Mouse (Mus musculus) embryonic fibroblast, embryonic 13.5 days (primary cell): ENCODE measurements around the gene Btbd8. TPM values are rescaled to one million over a fixed set of nuclear protein-coding genes. Genes with fewer than 3 reads are reported as not detected.

ENCODE experiments used
- H3K27ac ChIP-seq: 2 replicates; pipeline ENCODE4 v1.5.1; 2012; ENCODE audit warnings: low read length, control low read depth, inconsistent platforms; ENCODE audit not compliant: insufficient read depth
- H3K4me1 ChIP-seq: 2 replicates; pipeline ENCODE4 v1.6.1; 2011; ENCODE audit warnings: low read length; ENCODE audit not compliant: control insufficient read depth, insufficient read depth
- H3K4me3 ChIP-seq: 2 replicates; pipeline ENCODE4 v1.5.1; 2011; ENCODE audit warnings: mild to moderate bottlenecking, control low read depth, low read length; ENCODE audit not compliant: insufficient read depth
- CTCF ChIP-seq: IDR thresholded peaks from 2 replicates; pipeline ENCODE4 v1.5.1; 2011; ENCODE audit warnings: mild to moderate bottlenecking, control low read depth, low read length, moderate library complexity, borderline replicate concordance; ENCODE audit not compliant: insufficient read depth
- POLR2A ChIP-seq: IDR thresholded peaks from 2 replicates; pipeline ENCODE4 v1.6.1; 2011; ENCODE audit warnings: low read depth, mild to moderate bottlenecking, control low read depth, low read length, moderate library complexity
- polyA plus RNA-seq: library from polyadenylated mRNA; stranded (reverse); fragments of >200 nt; gene quantifications from 2 replicates; pipeline ENCODE4 v1.2.4, GENCODE M21; 2011; ENCODE audit warnings: low read depth; ENCODE audit not compliant: missing spikeins, insufficient read length

The Btbd8 gene
- polyA plus RNA-seq, 1 experiment = 4.8 TPM

GRCm38 (mm10) chr5:107412285-107412684 lies 25.5 kb upstream of the Btbd8 start:
- no peak for TF ChIP-seq CTCF
- no peak for TF ChIP-seq POLR2A
- Histone ChIP-seq H3K27ac (no peak overlapping the region), H3K4me3 (no peak overlapping the region), H3K4me1 (no peaks in the 10 kb centered on the region)

GRCm38 (mm10) chr5:107415098-107415497 lies 22.7 kb upstream of the Btbd8 start:
- Histone ChIP-seq H3K4me1 (no peaks in the 10 kb centered on the region), H3K27ac (no peak overlapping the region), H3K4me3 (no peak overlapping the region)
- no peak for TF ChIP-seq POLR2A
- TF ChIP-seq CTCF = no peak

GRCm38 (mm10) chr5:107421676-107422075 lies 16.1 kb upstream of the Btbd8 start:
- Histone ChIP-seq H3K4me3 (no peak overlapping the region), H3K4me1 (no peaks in the 10 kb centered on the region)

GRCm38 (mm10) chr5:107431249-107431648 lies 6.5 kb upstream of the Btbd8 start, which contains the start of gene Lpcat2b:
TSS of gene Lpcat2b (plus strand) at chr5:107431549.
- Histone ChIP-seq H3K4me3 (no peak within 1 kb of the TSS), H3K27ac (no peak within 1 kb of the TSS), H3K4me1 (no peaks in the 10 kb centered on the region)
- TF ChIP-seq CTCF (no peak), POLR2A (no peak)

More at GRCm38 (mm10) chr5:107421676-107422075, 16.1 kb upstream of the Btbd8 start:
- TF ChIP-seq POLR2A (no peak), CTCF (no peak)
- H3K27ac ChIP-seq = no peak overlapping the region

- H3K4me1 ChIP-seq = no peaks in the 10 kb centered on the region
- no peak for TF ChIP-seq CTCF
- TF ChIP-seq POLR2A = no peak
- H3K4me3 ChIP-seq = no peak overlapping the region
- no peak overlapping the region for H3K27ac ChIP-seq
Measured at GRCm38 (mm10) chr5:107434001-107434400, 3.8 kb upstream of the Btbd8 start.

GRCm38 (mm10) chr5:107436185-107436584 lies 1.6 kb upstream of the Btbd8 start:
- Histone ChIP-seq H3K4me1 (no peaks in the 10 kb centered on the region), H3K4me3 (no peak overlapping the region), H3K27ac (no peak overlapping the region)
- TF ChIP-seq CTCF (no peak), POLR2A (no peak)

GRCm38 (mm10) chr5:107436587-107437209 lies 1.1 kb upstream of the Btbd8 start:
- no peak overlapping the region for H3K4me3 ChIP-seq
- TF ChIP-seq POLR2A = no peak
- no peak for TF ChIP-seq CTCF
- H3K4me1 ChIP-seq = no peaks in the 10 kb centered on the region
- no peak overlapping the region for H3K27ac ChIP-seq

- Histone ChIP-seq H3K27ac (no peak overlapping the region), H3K4me1 (no peaks in the 10 kb centered on the region), H3K4me3 (peak overlapping the region; percentile 48)
- TF ChIP-seq POLR2A (no peak), CTCF (no peak)
Measured at GRCm38 (mm10) chr5:107438353-107438752, 556 bp downstream of the Btbd8 start.

- H3K27ac ChIP-seq = no peak overlapping the region
- H3K4me3 ChIP-seq = no peak overlapping the region
- TF ChIP-seq CTCF (no peak), POLR2A (no peak)
- H3K4me1 ChIP-seq = no peaks in the 10 kb centered on the region
Measured at GRCm38 (mm10) chr5:107441881-107442280, 4.1 kb downstream of the Btbd8 start.

GRCm38 (mm10) chr5:107444251-107444650 lies 6.5 kb downstream of the Btbd8 start:
- H3K4me3 ChIP-seq = no peak overlapping the region
- TF ChIP-seq CTCF (no peak), POLR2A (no peak)
- no peak overlapping the region for H3K27ac ChIP-seq
- H3K4me1 ChIP-seq = no peaks in the 10 kb centered on the region

- Histone ChIP-seq H3K4me1 (no peaks in the 10 kb centered on the region), H3K4me3 (no peak overlapping the region), H3K27ac (no peak overlapping the region)
- TF ChIP-seq POLR2A = no peak
- TF ChIP-seq CTCF = no peak
Measured at GRCm38 (mm10) chr5:107447977-107448376, 10.2 kb downstream of the Btbd8 start.
